Mouse (Mus musculus): Measurements from ENCODE around the gene Krt7.

Krt7 gene

GRCm38 (mm10) chr15:101410775-101411174, at the start of gene Krt7:
Gene Krt7, plus strand, starts transcription at chr15:101411043.
- in situ Hi-C loops (cut with MboI), result no loop called here

GRCm38 (mm10) chr15:101362393-101363010, 48.3 kb upstream of the Krt7 start:
- in situ Hi-C loops (cut with MboI), result no loop called here

GRCm38 (mm10) chr15:101363933-101364332, 46.9 kb upstream of the Krt7 start:
- in situ Hi-C loops (cut with MboI), result no loop called here

GRCm38 (mm10) chr15:101364425-101364824, 46.4 kb upstream of the Krt7 start:
- in situ Hi-C loops (cut with MboI), result no loop called here

- in situ Hi-C loops (cut with MboI), result no loop called here
Measured at GRCm38 (mm10) chr15:101364891-101365671, 45.8 kb upstream of the Krt7 start.

- in situ Hi-C loops (cut with MboI), result no loop called here
Measured at GRCm38 (mm10) chr15:101365721-101366120, 45.1 kb upstream of the Krt7 start.

- in situ Hi-C loops (cut with MboI), result no loop called here
Measured at GRCm38 (mm10) chr15:101366482-101366881, 44.4 kb upstream of the Krt7 start.

GRCm38 (mm10) chr15:101366926-101367325, 43.9 kb upstream of the Krt7 start:
- in situ Hi-C loops (cut with MboI), result no loop called here

GRCm38 (mm10) chr15:101367497-101367896, 43.3 kb upstream of the Krt7 start:
- in situ Hi-C loops (cut with MboI), result no loop called here

- in situ Hi-C loops (cut with MboI), result no loop called here
Measured at GRCm38 (mm10) chr15:101368015-101368414, 42.8 kb upstream of the Krt7 start.

GRCm38 (mm10) chr15:101368502-101369381, 42.1 kb upstream of the Krt7 start:
- in situ Hi-C loops (cut with MboI), result no loop called here

GRCm38 (mm10) chr15:101369382-101370100, 41.3 kb upstream of the Krt7 start:
- in situ Hi-C loops (cut with MboI), result no loop called here

- in situ Hi-C loops (cut with MboI), result no loop called here
Measured at GRCm38 (mm10) chr15:101370101-101370911, 40.5 kb upstream of the Krt7 start, which contains the start of gene Krt80. Gene Krt80, minus strand, starts transcription at chr15:101370162.

GRCm38 (mm10) chr15:101371141-101371985, 39.5 kb upstream of the Krt7 start:
- in situ Hi-C loops (cut with MboI), result no loop called here

GRCm38 (mm10) chr15:101372131-101372977, 38.5 kb upstream of the Krt7 start:
- in situ Hi-C loops (cut with MboI), result no loop called here

- in situ Hi-C loops (cut with MboI), result no loop called here
Measured at GRCm38 (mm10) chr15:101373286-101373898, 37.5 kb upstream of the Krt7 start.

- in situ Hi-C loops (cut with MboI), result no loop called here
Measured at GRCm38 (mm10) chr15:101374879-101375278, 36.0 kb upstream of the Krt7 start.

GRCm38 (mm10) chr15:101375956-101376775, 34.7 kb upstream of the Krt7 start:
- in situ Hi-C loops (cut with MboI), result no loop called here

Measured in mature B cell (primary cell).